Mouse (Mus musculus): ENCODE results near the gene Prkcsh. TPM values are rescaled to one million over a fixed set of nuclear protein-coding genes. Genes with fewer than 3 reads are reported as not detected.

Prkcsh gene
- polyA plus RNA-seq, 1 experiment from 2014 or later = 125 TPM

GRCm38 (mm10) chr9:22017208-22017825 is 14.7 kb downstream of the Prkcsh start:
- 69% methylated on average over 7 of the region's 7 CpGs for WGBS
- no peak overlapping the region for H3K9ac ChIP-seq
- ATAC-seq (ENCODE audit: insufficient number of reproducible peaks, insufficient read depth, low FRiP score, low TSS enrichment, low read depth) = no peak
- no peaks in the 10 kb centered on the region for H3K9me3 ChIP-seq
- peaks cover 26% of the 10 kb centered on the region for H3K36me3 ChIP-seq
- H3K27me3 ChIP-seq = no peaks in the 10 kb centered on the region
- H3K27ac ChIP-seq = no peak overlapping the region
- H3K4me2 ChIP-seq = no peak overlapping the region
- H3K4me3 ChIP-seq = no peak overlapping the region
- H3K4me1 ChIP-seq = peaks cover 4% of the 10 kb centered on the region; the same call in 1 of the 2 replicates

GRCm38 (mm10) chr9:22024592-22024991 is 22.0 kb downstream of the Prkcsh start:
- H3K9ac ChIP-seq = no peak overlapping the region
- 41% methylated on average over 8 of the region's 8 CpGs for WGBS
- H3K27me3 ChIP-seq = no peaks in the 10 kb centered on the region; the same call in 1 of the 2 replicates
- H3K9me3 ChIP-seq = no peaks in the 10 kb centered on the region
- H3K36me3 ChIP-seq = no peaks in the 10 kb centered on the region
- no peak overlapping the region for H3K4me2 ChIP-seq
- no peaks in the 10 kb centered on the region for H3K4me1 ChIP-seq
- no peak overlapping the region for H3K27ac ChIP-seq
- H3K4me3 ChIP-seq = no peak overlapping the region
- no peak for ATAC-seq (ENCODE audit: insufficient number of reproducible peaks, insufficient read depth, low FRiP score, low TSS enrichment, low read depth)

- Histone ChIP-seq H3K9ac (no peak overlapping the region), H3K36me3 (no peaks in the 10 kb centered on the region), H3K4me1 (no peaks in the 10 kb centered on the region), H3K27me3 (no peaks in the 10 kb centered on the region), H3K27ac (no peak overlapping the region), H3K4me3 (no peak overlapping the region), H3K9me3 (no peaks in the 10 kb centered on the region), H3K4me2 (no peak overlapping the region)
- WGBS = 51% methylated on average over 7 of the region's 7 CpGs
- no peak for ATAC-seq (ENCODE audit: insufficient number of reproducible peaks, insufficient read depth, low FRiP score, low TSS enrichment, low read depth)
Observed at GRCm38 (mm10) chr9:22028467-22028866, 25.9 kb downstream of the Prkcsh start.

- H3K4me3 ChIP-seq = no peak overlapping the region
- H3K4me2 ChIP-seq = no peak overlapping the region
- no peaks in the 10 kb centered on the region for H3K36me3 ChIP-seq
- H3K9me3 ChIP-seq = no peaks in the 10 kb centered on the region
- no peak overlapping the region for H3K27ac ChIP-seq
- ATAC-seq (ENCODE audit: insufficient number of reproducible peaks, insufficient read depth, low FRiP score, low TSS enrichment, low read depth) = no peak
- H3K27me3 ChIP-seq = no peaks in the 10 kb centered on the region
- no peak overlapping the region for H3K9ac ChIP-seq
- 90% methylated on average over 9 of the region's 9 CpGs for WGBS
- peaks cover 1% of the 10 kb centered on the region for H3K4me1 ChIP-seq
Observed at GRCm38 (mm10) chr9:22030386-22030785, 27.8 kb downstream of the Prkcsh start.

GRCm38 (mm10) chr9:22035300-22036044 is 32.9 kb downstream of the Prkcsh start:
- no peak for ATAC-seq (ENCODE audit: insufficient number of reproducible peaks, insufficient read depth, low FRiP score, low TSS enrichment, low read depth)
- Histone ChIP-seq H3K27ac (no peak overlapping the region), H3K9ac (no peak overlapping the region), H3K27me3 (no peaks in the 10 kb centered on the region), H3K9me3 (no peaks in the 10 kb centered on the region), H3K4me2 (no peak overlapping the region), H3K4me1 (peaks cover 8% of the 10 kb centered on the region), H3K4me3 (no peak overlapping the region), H3K36me3 (no peaks in the 10 kb centered on the region)
- WGBS = 49% methylated on average over 6 of the region's 6 CpGs

GRCm38 (mm10) chr9:22037826-22038225 is 35.2 kb downstream of the Prkcsh start:
- ATAC-seq (ENCODE audit: insufficient number of reproducible peaks, insufficient read depth, low FRiP score, low TSS enrichment, low read depth) = no peak
- no peaks in the 10 kb centered on the region for H3K27me3 ChIP-seq
- 84% methylated on average over 10 of the region's 10 CpGs for WGBS
- H3K4me2 ChIP-seq = no peak overlapping the region
- no peak overlapping the region for H3K4me3 ChIP-seq
- no peaks in the 10 kb centered on the region for H3K9me3 ChIP-seq
- H3K4me1 ChIP-seq = peaks cover 8% of the 10 kb centered on the region
- H3K36me3 ChIP-seq = no peaks in the 10 kb centered on the region
- H3K27ac ChIP-seq = no peak overlapping the region
- no peak overlapping the region for H3K9ac ChIP-seq

- Histone ChIP-seq H3K4me2 (no peak overlapping the region), H3K9me3 (no peaks in the 10 kb centered on the region), H3K4me1 (no peaks in the 10 kb centered on the region), H3K27ac (no peak overlapping the region), H3K4me3 (no peak overlapping the region), H3K9ac (no peak overlapping the region), H3K27me3 (no peaks in the 10 kb centered on the region), H3K36me3 (no peaks in the 10 kb centered on the region)
- ATAC-seq (ENCODE audit: insufficient number of reproducible peaks, insufficient read depth, low FRiP score, low TSS enrichment, low read depth) = no peak
- WGBS = 69% methylated on average over 2 of the region's 2 CpGs
Observed at GRCm38 (mm10) chr9:22041832-22042231, 39.2 kb downstream of the Prkcsh start.

GRCm38 (mm10) chr9:22047329-22047728 is 44.7 kb downstream of the Prkcsh start:
- Histone ChIP-seq H3K4me2 (no peak overlapping the region), H3K27me3 (peaks cover 52% of the 10 kb centered on the region), H3K4me3 (no peak overlapping the region), H3K9ac (no peak overlapping the region), H3K9me3 (no peaks in the 10 kb centered on the region), H3K4me1 (peaks cover 19% of the 10 kb centered on the region), H3K36me3 (no peaks in the 10 kb centered on the region), H3K27ac (no peak overlapping the region)
- WGBS = 54% methylated on average over 9 of the region's 9 CpGs
- no peak for ATAC-seq (ENCODE audit: insufficient number of reproducible peaks, insufficient read depth, low FRiP score, low TSS enrichment, low read depth)

GRCm38 (mm10) chr9:22049315-22049714 is 46.7 kb downstream of the Prkcsh start:
- 60% methylated on average over 11 of the region's 11 CpGs for whole genome bisulfite sequencing
- no peak overlapping the region for H3K4me2 ChIP-seq
- ATAC-seq (ENCODE audit: insufficient number of reproducible peaks, insufficient read depth, low FRiP score, low TSS enrichment, low read depth) = no peak
- H3K9me3 ChIP-seq = no peaks in the 10 kb centered on the region
- H3K27me3 ChIP-seq = peaks cover 71% of the 10 kb centered on the region
- peaks cover 20% of the 10 kb centered on the region for H3K4me1 ChIP-seq
- no peak overlapping the region for H3K27ac ChIP-seq
- H3K9ac ChIP-seq = no peak overlapping the region
- H3K4me3 ChIP-seq = no peak overlapping the region
- no peaks in the 10 kb centered on the region for H3K36me3 ChIP-seq

- no peaks in the 10 kb centered on the region for H3K9me3 ChIP-seq
- H3K4me1 ChIP-seq = peaks cover 24% of the 10 kb centered on the region
- WGBS = 36% methylated on average over 4 of the region's 4 CpGs
- H3K27ac ChIP-seq = no peak overlapping the region
- peak overlapping the region; percentile 71; the same call in 1 of the 2 replicates for H3K4me2 ChIP-seq
- no peak overlapping the region for H3K9ac ChIP-seq
- H3K36me3 ChIP-seq = no peaks in the 10 kb centered on the region
- ATAC-seq (ENCODE audit: insufficient number of reproducible peaks, insufficient read depth, low FRiP score, low TSS enrichment, low read depth) = no peak
- peaks cover 76% of the 10 kb centered on the region for H3K27me3 ChIP-seq
- peak overlapping the region; percentile 42; the same call in 1 of the 2 replicates for H3K4me3 ChIP-seq
Observed at GRCm38 (mm10) chr9:22049721-22050270, 47.2 kb downstream of the Prkcsh start.

GRCm38 (mm10) chr9:22050351-22050889 is 47.8 kb downstream of the Prkcsh start:
- no peak overlapping the region for H3K27ac ChIP-seq
- 1% methylated on average over 41 of the region's 43 CpGs for WGBS
- ATAC-seq (ENCODE audit: insufficient number of reproducible peaks, insufficient read depth, low FRiP score, low TSS enrichment, low read depth) = no peak; the same call in 1 of the 2 replicates

More at GRCm38 (mm10) chr9:22050351-22050889, 47.8 kb downstream of the Prkcsh start:
- H3K4me1 ChIP-seq = peaks cover 24% of the 10 kb centered on the region
- H3K9ac ChIP-seq = 0 out of 2 replicates have a peak overlapping the region, but pooled peaks have one; percentile 32
- H3K4me2 ChIP-seq = peak overlapping the region; percentile 71
- H3K27me3 ChIP-seq = peaks cover 82% of the 10 kb centered on the region
- no peaks in the 10 kb centered on the region for H3K9me3 ChIP-seq
- H3K36me3 ChIP-seq = no peaks in the 10 kb centered on the region
- H3K4me3 ChIP-seq = peak overlapping the region; percentile 42

Data from embryonic facial prominence, embryonic 13.5 days (tissue).